Mouse (Mus musculus) heart, embryonic 15.5 days (tissue): ENCODE results near the gene Fndc5. TPM values are rescaled to one million over a fixed set of nuclear protein-coding genes. Genes with fewer than 3 reads are reported as not detected.
A peak's percentile ranks its signal among the peaks of the same experiment; 100 is the strongest.

Experiments
- ATAC-seq: fragments of 200-750 bp; cut with Nextera tagmentation; replicated peaks from 2 replicates; pipeline ENCODE4 v1.8.0; 2017; ENCODE audit warnings: low read depth, moderate TSS enrichment; ENCODE audit not compliant: insufficient number of reproducible peaks, insufficient read depth, low FRiP score
- H3K27ac ChIP-seq: fragments of 300-500 bp; sonication (generic); 2 replicates; pipeline ENCODE4 v1.5.1; 2015; ENCODE audit warnings: mild to moderate bottlenecking, inconsistent platforms
- H3K27me3 ChIP-seq: fragments of 300-500 bp; sonication (generic); 2 replicates; pipeline ENCODE4 v1.6.1; 2015; ENCODE audit warnings: inconsistent platforms
- H3K36me3 ChIP-seq: fragments of 300-500 bp; sonication (generic); 2 replicates; pipeline ENCODE4 v1.6.1; 2015; ENCODE audit warnings: mild to moderate bottlenecking, inconsistent platforms
- H3K4me1 ChIP-seq: fragments of 300-500 bp; sonication (generic); replicated peaks from 2 replicates; pipeline ENCODE4 v1.6.1; 2015; ENCODE audit warnings: inconsistent platforms
- H3K4me2 ChIP-seq: fragments of 300-500 bp; sonication (generic); 2 replicates; pipeline ENCODE4 v1.6.1; 2015; ENCODE audit warnings: inconsistent platforms, mild to moderate bottlenecking, moderate library complexity
- H3K4me3 ChIP-seq: fragments of 300-500 bp; sonication (generic); 2 replicates; pipeline ENCODE4 v1.5.1; 2015; ENCODE audit warnings: mild to moderate bottlenecking, inconsistent platforms
- H3K9ac ChIP-seq: fragments of 300-500 bp; sonication (generic); 2 replicates; pipeline ENCODE4 v1.6.1; 2015; ENCODE audit warnings: mild to moderate bottlenecking, inconsistent platforms
- H3K9me3 ChIP-seq: fragments of 300-500 bp; sonication (generic); replicated peaks from 2 replicates; pipeline ENCODE4 v1.6.1; 2016; ENCODE audit warnings: inconsistent platforms
- WGBS: fragments of 180-500 bp; shearing (Covaris S2); methylation state at CpG from one replicate; pipeline ENCODE4 v1.1.7; 2015; ENCODE audit warnings: mixed read lengths; 5-methylcytosine and 5-hydroxymethylcytosine counted together
- polyA plus RNA-seq: library from polyadenylated mRNA; unstranded; fragments of >200 nt; fragmentation: Nextera tagmentation; extraction: Ambion mirVana; gene quantifications from 2 replicates; pipeline ENCODE4 v1.2.1, GENCODE M21; 2015

Gene Fndc5
- polyA plus RNA-seq, 1 experiment from 2014 or later = 12.3 TPM

DNA sequence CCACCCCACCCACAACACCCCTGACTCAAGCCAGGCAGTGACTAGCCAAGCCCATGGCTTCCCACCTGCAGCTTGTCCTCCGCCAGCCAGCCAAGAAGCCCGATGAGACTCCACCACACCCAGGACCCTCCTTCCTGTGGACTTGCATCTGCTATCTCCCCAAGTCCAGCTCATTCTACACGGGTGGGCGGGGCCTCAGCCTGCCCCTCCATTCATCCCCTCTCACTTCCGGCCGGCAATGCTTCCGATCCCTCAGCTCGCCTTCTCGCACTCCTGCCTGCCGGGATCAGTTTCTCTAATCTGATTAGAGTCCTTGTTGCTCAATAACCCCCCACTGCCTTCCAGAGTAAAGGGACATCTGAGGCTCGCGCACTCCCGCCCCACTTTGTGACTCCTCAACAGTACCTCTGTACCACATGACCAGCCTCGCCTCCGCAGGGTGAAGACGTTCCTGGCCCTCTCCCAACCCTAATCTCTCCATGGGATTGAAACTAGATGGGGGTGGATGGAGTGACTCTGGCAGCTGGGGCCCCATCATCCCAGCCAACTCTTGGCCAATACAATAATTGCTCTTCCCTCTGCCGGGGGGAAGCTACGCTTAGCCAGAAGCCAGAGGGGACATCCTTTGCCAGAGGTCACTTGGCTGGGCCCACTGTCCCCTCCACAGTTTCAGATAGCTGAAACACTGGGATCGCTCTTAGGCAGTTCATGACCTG is 10.9 kb upstream of the Fndc5 start:
- Histone ChIP-seq H3K4me3 (peak overlapping the region; percentile 23), H3K4me1 (peaks cover 42% of the 10 kb centered on the region), H3K36me3 (no peaks in the 10 kb centered on the region), H3K9ac (no peak overlapping the region), H3K27ac (no peak overlapping the region), H3K27me3 (peaks cover 64% of the 10 kb centered on the region), H3K4me2 (peak overlapping the region; percentile 49), H3K9me3 (no peaks in the 10 kb centered on the region)
- WGBS = 10% methylated on average over 19 of the region's 19 CpGs
- ATAC-seq = no peak

DNA sequence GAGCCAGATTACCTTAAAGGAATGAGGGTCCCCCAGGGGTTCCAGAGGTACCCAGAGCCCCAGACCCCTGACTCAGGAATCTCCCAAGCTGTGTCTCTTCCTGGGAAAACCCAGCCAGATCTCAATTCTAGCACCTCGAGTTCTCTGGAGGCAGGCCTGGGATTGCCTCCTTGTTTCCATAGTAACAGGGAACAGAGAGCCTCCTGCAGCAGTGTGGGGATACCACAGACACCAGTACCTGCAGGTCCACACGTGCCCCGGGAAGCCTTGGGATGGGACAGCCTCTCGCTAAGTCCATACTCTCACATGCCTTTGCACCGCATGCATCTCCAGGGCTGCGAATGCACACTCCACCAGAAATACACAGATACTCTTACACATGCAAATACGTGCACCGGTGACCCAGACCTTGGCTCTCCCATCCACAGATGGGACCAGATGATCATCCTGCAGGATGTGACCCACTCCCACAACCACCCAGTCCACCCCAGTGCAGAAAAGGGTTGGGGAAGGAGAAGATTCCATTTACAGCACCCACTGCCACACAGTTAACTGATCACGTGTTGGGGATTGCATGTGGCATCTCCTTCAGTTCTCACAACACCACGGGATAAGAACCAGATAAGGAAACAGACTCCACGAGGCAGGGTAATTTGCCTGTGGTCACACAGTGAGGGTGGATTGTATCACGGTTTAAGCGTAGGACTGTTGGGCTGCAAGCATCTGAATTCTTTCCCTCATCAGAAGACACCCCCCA is 8.0 kb upstream of the Fndc5 start:
- ATAC-seq = no peak
- Histone ChIP-seq H3K9me3 (no peaks in the 10 kb centered on the region), H3K27me3 (peaks cover 41% of the 10 kb centered on the region), H3K9ac (no peak overlapping the region), H3K4me1 (peaks cover 35% of the 10 kb centered on the region), H3K36me3 (no peaks in the 10 kb centered on the region), H3K4me2 (no peak overlapping the region), H3K4me3 (no peak overlapping the region), H3K27ac (no peak overlapping the region)
- WGBS = 44% methylated on average over 13 of the region's 13 CpGs

GRCm38 (mm10) chr4:129129387-129129786 is 7.4 kb upstream of the Fndc5 start:
- 40% methylated on average over 9 of the region's 9 CpGs for WGBS
- Histone ChIP-seq H3K4me3 (no peak overlapping the region), H3K9ac (no peak overlapping the region), H3K4me2 (no peak overlapping the region), H3K4me1 (peaks cover 35% of the 10 kb centered on the region), H3K36me3 (no peaks in the 10 kb centered on the region), H3K9me3 (no peaks in the 10 kb centered on the region), H3K27ac (no peak overlapping the region), H3K27me3 (peaks cover 35% of the 10 kb centered on the region)
- ATAC-seq = no peak

GRCm38 (mm10) chr4:129130149-129130548 is 6.7 kb upstream of the Fndc5 start:
- WGBS = 2% methylated on average over 8 of the region's 8 CpGs
- Histone ChIP-seq H3K4me2 (peak overlapping the region; percentile 50), H3K36me3 (no peaks in the 10 kb centered on the region), H3K4me3 (peak overlapping the region; percentile 19; the same call in 1 of the 2 replicates), H3K4me1 (peaks cover 35% of the 10 kb centered on the region), H3K27me3 (peaks cover 30% of the 10 kb centered on the region), H3K27ac (no peak overlapping the region), H3K9me3 (no peaks in the 10 kb centered on the region), H3K9ac (no peak overlapping the region)
- ATAC-seq = 0 out of 2 replicates have a peak, but pooled peaks have one; percentile 20

DNA sequence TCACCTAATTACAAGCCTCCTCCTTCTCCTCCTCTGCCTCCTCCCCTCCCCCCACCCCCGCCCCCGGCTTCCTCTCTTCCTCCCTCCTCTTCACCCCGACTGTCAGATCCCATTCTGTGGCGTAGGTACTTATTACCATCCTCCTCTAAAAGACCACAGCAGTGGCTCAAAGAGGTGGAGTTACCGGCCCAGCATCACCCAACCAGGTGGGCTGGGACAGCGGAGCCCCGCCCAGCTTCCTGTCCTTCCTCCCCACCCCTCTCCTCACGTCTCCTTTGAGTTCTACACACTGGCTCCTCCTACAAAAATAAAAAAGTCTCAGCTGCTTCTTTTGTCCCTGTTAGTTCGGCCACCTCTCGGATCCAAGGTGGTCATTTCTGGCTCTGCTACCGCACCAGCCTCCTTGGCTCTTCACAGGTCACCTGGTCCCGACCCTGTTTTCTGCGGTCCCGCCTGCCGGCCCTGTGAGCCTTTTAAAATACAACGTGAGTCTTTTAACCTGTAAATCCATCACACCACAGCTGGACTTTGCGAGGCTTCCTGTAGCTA is 6.0 kb upstream of the Fndc5 start:
- Histone ChIP-seq H3K9me3 (no peaks in the 10 kb centered on the region), H3K4me2 (peak overlapping the region; percentile 50), H3K27me3 (peaks cover 30% of the 10 kb centered on the region), H3K9ac (no peak overlapping the region), H3K36me3 (no peaks in the 10 kb centered on the region), H3K4me3 (peak overlapping the region; percentile 19), H3K27ac (no peak overlapping the region), H3K4me1 (peaks cover 30% of the 10 kb centered on the region)
- 0 out of 2 replicates have a peak, but pooled peaks have one; percentile 14 for ATAC-seq
- 4% methylated on average over 17 of the region's 17 CpGs for WGBS

DNA sequence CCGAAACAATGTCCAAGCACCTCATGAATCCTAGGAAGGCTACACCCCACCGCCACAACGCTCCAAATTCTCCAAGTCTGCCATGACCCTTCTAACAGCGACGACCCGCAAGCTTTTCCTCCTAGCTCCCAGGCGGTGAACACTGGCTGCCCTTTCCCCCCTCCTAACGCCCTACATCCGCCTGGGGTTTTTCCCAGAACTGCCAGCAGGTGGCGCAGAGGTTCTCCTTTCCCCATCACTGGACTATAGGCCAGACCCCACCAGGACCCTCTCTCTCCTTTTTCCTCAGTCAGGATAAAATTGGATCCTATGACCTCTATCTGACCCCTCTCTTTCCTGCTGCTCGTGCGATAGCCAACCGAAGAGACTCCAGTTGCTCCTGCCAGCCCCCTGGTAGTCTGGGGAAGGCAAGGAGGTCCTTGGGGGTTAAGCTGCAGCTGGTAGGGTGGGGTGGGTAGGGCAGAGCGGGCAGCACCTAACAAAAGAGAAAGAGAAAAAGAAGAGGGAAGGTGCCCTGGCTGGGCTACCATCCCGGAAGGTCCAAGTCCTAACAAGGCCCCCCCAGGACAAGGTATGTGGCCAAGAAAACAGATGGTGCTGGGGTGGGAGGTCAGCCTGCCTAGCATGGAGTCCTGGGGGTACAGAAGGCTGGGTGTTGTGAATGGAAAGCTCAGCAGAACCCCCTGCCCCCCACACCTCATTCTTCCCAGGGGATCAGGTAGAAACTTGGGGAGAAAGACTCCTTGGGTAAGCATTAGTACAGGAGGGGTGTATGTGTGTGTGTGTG is 1.8 kb upstream of the Fndc5 start:
- ATAC-seq = no peak
- peak overlapping the region; percentile 9; the same call in 1 of the 2 replicates for H3K9ac ChIP-seq
- H3K4me3 ChIP-seq = peak overlapping the region; percentile 15; the same call in 1 of the 2 replicates
- H3K27me3 ChIP-seq = peaks cover 44% of the 10 kb centered on the region
- peaks cover 44% of the 10 kb centered on the region for H3K4me1 ChIP-seq
- H3K9me3 ChIP-seq = no peaks in the 10 kb centered on the region
- no peaks in the 10 kb centered on the region for H3K36me3 ChIP-seq
- no peak overlapping the region for H3K27ac ChIP-seq
- 10% methylated on average over 15 of the region's 15 CpGs for WGBS
- peak overlapping the region; percentile 51 for H3K4me2 ChIP-seq

GRCm38 (mm10) chr4:129135637-129136036 is 1.2 kb upstream of the Fndc5 start:
- no peak overlapping the region for H3K4me3 ChIP-seq
- peaks cover 39% of the 10 kb centered on the region for H3K27me3 ChIP-seq
- H3K9me3 ChIP-seq = no peaks in the 10 kb centered on the region
- H3K4me2 ChIP-seq = no peak overlapping the region
- ATAC-seq = no peak
- no peak overlapping the region for H3K27ac ChIP-seq
- peaks cover 40% of the 10 kb centered on the region for H3K4me1 ChIP-seq
- no peaks in the 10 kb centered on the region; the same call in 1 of the 2 replicates for H3K36me3 ChIP-seq
- 53% methylated on average over 2 of the region's 2 CpGs for WGBS
- H3K9ac ChIP-seq = no peak overlapping the region

- H3K27me3 ChIP-seq = peaks cover 36% of the 10 kb centered on the region
- H3K4me1 ChIP-seq = peaks cover 40% of the 10 kb centered on the region
- H3K36me3 ChIP-seq = no peaks in the 10 kb centered on the region; the same call in 1 of the 2 replicates
- 26% methylated on average over 9 of the region's 9 CpGs for WGBS
- H3K27ac ChIP-seq = no peak overlapping the region
- peak overlapping the region; percentile 57 for H3K4me3 ChIP-seq
- no peak for ATAC-seq
- peak overlapping the region; percentile 82 for H3K4me2 ChIP-seq
- H3K9ac ChIP-seq = peak overlapping the region; percentile 63
- H3K9me3 ChIP-seq = no peaks in the 10 kb centered on the region
Measured at GRCm38 (mm10) chr4:129136189-129136578, 615 bp upstream of the Fndc5 start.

DNA sequence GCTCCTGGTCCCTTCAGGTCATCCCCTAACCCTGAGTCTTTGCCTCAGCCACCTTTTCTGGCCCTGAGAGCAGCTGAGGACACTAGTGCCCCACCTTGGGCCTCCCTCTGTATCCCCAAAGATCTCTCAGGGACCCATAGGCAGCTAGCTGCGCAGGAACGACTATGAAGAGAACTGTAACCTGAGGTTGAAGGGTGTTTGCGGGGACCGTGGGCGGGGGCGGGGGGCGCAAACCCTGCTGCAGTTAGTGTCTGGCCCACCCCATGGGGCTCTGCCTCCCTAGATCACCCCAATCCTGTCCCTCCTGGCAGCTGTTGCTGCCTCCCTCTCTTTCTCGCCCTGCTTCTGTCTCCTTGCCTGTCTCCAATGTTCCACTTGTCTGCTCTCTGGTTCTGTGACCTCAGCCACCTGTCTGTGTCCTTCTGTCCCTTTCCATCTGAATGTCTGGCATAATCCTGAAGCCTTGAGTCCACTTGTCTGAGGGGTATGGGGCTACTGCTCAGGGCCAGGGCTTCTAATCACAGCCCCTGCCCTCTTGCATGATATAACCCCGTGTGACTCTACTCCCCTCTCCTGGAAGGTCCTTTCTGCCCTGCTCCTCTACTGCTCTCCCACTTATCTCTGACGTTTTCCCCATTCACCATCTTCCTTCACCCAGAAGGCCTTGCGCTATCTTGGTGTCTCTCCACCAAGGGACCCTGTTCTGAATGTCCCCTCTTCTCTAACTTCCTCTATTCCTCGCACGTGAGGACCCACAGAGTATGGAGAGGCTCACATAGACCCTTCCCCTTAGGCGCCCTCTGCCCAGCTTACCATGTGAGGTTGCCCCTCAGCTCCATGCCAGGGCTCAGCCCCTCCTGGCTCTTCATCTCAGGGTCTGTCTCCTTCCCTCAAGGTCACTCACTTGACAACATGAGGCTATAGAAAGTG is 858 bp downstream of the Fndc5 start:
- peak overlapping the region; percentile 63 for H3K9ac ChIP-seq
- peaks cover 55% of the 10 kb centered on the region for H3K4me1 ChIP-seq
- H3K27me3 ChIP-seq = peaks cover 31% of the 10 kb centered on the region
- no peaks in the 10 kb centered on the region for H3K9me3 ChIP-seq
- WGBS = 64% methylated on average over 14 of the region's 14 CpGs
- ATAC-seq = no peak
- no peaks in the 10 kb centered on the region; the same call in 1 of the 2 replicates for H3K36me3 ChIP-seq
- peak overlapping the region; percentile 82 for H3K4me2 ChIP-seq
- H3K4me3 ChIP-seq = peak overlapping the region; percentile 57
- H3K27ac ChIP-seq = peak overlapping the region; percentile 35; the same call in 1 of the 2 replicates

DNA sequence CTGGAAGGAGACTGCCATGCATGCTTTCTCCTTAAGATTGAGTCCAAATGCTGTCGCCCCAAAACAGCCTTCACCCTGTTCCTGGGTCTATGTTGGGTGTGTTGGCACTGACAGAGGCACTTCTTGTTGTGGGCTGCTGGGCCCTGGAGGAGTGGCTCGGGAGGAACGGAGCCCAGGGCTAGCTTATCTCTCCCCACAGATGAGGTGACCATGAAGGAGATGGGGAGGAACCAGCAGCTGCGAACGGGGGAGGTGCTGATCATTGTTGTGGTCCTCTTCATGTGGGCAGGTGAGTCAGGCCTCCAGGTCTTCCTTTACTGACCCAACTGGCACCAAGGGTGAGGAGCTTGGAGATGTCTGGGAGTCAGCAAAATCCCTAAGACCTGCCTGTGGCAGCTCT is 2.8 kb downstream of the Fndc5 start:
- H3K4me1 ChIP-seq = peaks cover 68% of the 10 kb centered on the region
- no peak overlapping the region for H3K4me2 ChIP-seq
- H3K4me3 ChIP-seq = no peak overlapping the region
- 74% methylated on average over 5 of the region's 5 CpGs for WGBS
- H3K9me3 ChIP-seq = no peaks in the 10 kb centered on the region
- H3K9ac ChIP-seq = no peak overlapping the region
- no peaks in the 10 kb centered on the region; the same call in 1 of the 2 replicates for H3K36me3 ChIP-seq
- no peak for ATAC-seq
- no peak overlapping the region for H3K27ac ChIP-seq
- peaks cover 31% of the 10 kb centered on the region for H3K27me3 ChIP-seq
